Mouse (Mus musculus): ENCODE data around the gene Mfsd6l. TPM values are rescaled to one million over a fixed set of nuclear protein-coding genes. Genes with fewer than 3 reads are reported as not detected.

Gene Mfsd6l
- total and polyA plus RNA-seq, 2 experiments from 2014 or later = 0.08 TPM; not detected in 1

DNA sequence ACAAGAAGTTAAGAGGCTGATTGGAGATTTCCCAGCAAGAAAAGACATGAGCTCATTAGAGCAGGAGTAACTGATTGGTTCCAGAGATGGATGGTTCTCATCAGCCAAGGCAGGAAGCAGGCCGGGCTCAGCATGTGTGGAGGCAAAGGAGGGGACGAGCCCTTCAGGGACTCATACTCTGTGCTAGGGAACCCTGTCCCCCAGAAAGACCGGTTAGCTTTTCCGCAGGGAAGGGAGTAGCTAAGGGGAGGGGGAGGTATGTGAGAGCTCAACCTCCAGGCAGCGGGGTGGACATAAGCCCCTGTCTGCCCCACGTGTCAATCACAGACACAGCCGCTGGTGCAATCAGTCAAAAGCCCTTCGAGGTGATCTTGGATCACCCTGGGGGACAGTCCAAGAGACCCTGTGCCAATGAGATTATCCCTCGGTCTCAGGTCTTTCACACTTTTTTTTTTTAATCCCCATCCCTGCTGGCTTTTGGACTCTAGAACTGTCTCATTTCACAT lies 45.6 kb downstream of the Mfsd6l start:
- H3K9me3 ChIP-seq (replicated peaks; ENCODE audit: control insufficient read depth, low read length) = no peaks in the 10 kb centered on the region
- 23% methylated on average over 9 of the region's 9 CpGs for WGBS
- ATAC-seq (ENCODE audit: insufficient read depth, low read depth) (peak; percentile 32; the same call in 1 of the 2 replicates), DNase-seq (ENCODE audit: low spot score) (peak; percentile 13)
- no peaks in the 10 kb centered on the region for H3K36me3 ChIP-seq (replicated peaks; ENCODE audit: control insufficient read depth, insufficient read depth, low read length)
- H3K9ac ChIP-seq (replicated peaks; ENCODE audit: low read depth, low read length) = no peak overlapping the region
- peak overlapping the region; percentile 81 for H3K27ac ChIP-seq (ENCODE audit: low read depth)
- TF ChIP-seq EP300 (IDR thresholded peaks at IDR 0.05; ENCODE audit: low read depth) (no peak), CTCF (IDR thresholded peaks at IDR 0.05; ENCODE audit: low read depth) (no peak)
- no peaks in the 10 kb centered on the region for H3K27me3 ChIP-seq (ENCODE audit: control insufficient read depth, insufficient read depth, low read length)
- H3K4me3 ChIP-seq (ENCODE audit: low read depth, low read length) = no peak overlapping the region
- H3K4me2 ChIP-seq (ENCODE audit: low read depth, low read length) = no peak overlapping the region
- H3K4me1 ChIP-seq (ENCODE audit: control insufficient read depth, insufficient read depth) = peaks cover 30% of the 10 kb centered on the region

DNA sequence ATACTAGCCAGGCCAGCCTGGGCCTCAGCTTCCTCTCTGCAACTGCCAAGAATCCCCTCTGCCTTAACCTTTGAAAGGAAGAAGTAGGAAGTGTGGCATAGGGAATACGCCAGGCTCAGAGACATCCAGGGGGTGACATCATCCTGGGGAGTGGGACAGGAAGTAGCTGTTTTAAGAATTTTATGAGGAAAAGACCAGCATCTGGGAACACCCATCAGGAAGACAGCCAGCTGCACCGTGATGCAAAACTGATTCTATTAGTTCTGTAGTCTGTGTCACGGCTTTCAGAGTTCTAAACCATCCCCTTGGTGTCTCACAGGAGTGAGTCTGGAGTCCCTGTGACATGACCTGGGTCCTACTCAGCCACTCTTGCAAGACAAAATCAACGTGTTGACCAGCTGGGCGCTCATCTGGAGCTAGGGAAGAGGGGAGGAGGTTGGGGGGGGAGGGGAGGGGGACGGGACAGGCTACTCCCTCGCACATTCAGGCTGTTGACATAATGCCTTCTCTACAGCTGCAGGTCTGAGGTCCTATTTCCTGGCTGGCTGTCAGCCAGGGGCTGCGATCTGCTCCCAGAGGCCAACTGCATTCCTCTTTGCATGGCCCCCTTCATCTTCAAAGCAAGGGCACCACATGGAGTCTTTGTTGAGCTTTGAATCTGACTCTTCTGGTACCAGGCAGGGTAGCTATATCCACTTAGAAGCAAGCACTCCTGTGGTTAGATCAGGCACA lies 46.4 kb downstream of the Mfsd6l start:
- TF ChIP-seq CTCF (IDR thresholded peaks at IDR 0.05; ENCODE audit: low read depth) = no peak
- TF ChIP-seq EP300 (IDR thresholded peaks at IDR 0.05; ENCODE audit: low read depth) = peak; percentile 16; the same call in 1 of the 2 replicates
- Histone ChIP-seq H3K9me3 (replicated peaks; ENCODE audit: control insufficient read depth, low read length) (no peaks in the 10 kb centered on the region), H3K27me3 (ENCODE audit: control insufficient read depth, insufficient read depth, low read length) (no peaks in the 10 kb centered on the region), H3K27ac (ENCODE audit: low read depth) (peak overlapping the region; percentile 81), H3K4me2 (ENCODE audit: low read depth, low read length) (no peak overlapping the region), H3K9ac (replicated peaks; ENCODE audit: low read depth, low read length) (no peak overlapping the region), H3K4me1 (ENCODE audit: control insufficient read depth, insufficient read depth) (peaks cover 30% of the 10 kb centered on the region), H3K4me3 (ENCODE audit: low read depth, low read length) (no peak overlapping the region), H3K36me3 (replicated peaks; ENCODE audit: control insufficient read depth, insufficient read depth, low read length) (no peaks in the 10 kb centered on the region)
- WGBS = 12% methylated on average over 6 of the region's 8 CpGs
- DNase-seq (ENCODE audit: low spot score) = peak; percentile 81
- ATAC-seq (ENCODE audit: insufficient read depth, low read depth) = peak; percentile 78

DNA sequence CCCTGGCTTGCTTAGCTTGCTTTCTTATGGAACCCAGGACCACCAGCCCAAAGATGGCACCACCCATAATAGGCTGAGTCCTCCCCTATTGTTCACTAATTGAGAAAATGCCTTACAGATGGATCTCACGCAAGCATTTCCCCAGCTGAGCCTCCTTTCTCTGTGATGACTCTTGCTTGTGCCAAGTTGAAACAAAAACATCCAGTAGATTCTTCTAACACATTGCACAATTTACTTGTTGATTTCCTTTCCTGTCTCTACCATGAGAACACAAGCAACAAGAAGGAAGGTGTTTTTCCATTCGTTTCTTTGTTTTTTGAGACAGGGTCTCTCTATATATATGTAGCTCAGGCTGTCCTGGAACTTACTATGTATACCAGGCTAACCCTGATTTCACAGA lies 51.1 kb downstream of the Mfsd6l start:
- no peak overlapping the region for H3K4me2 ChIP-seq (ENCODE audit: low read depth, low read length)
- TF ChIP-seq EP300 (IDR thresholded peaks at IDR 0.05; ENCODE audit: low read depth) (no peak), CTCF (IDR thresholded peaks at IDR 0.05; ENCODE audit: low read depth) (no peak)
- no peak overlapping the region for H3K4me3 ChIP-seq (ENCODE audit: low read depth, low read length)
- no peak for DNase-seq (ENCODE audit: low spot score)
- H3K4me1 ChIP-seq (ENCODE audit: control insufficient read depth, insufficient read depth) = peaks cover 20% of the 10 kb centered on the region
- no peak overlapping the region for H3K27ac ChIP-seq (ENCODE audit: low read depth)
- no peaks in the 10 kb centered on the region for H3K36me3 ChIP-seq (replicated peaks; ENCODE audit: control insufficient read depth, insufficient read depth, low read length)
- 88% methylated on average over 2 of the region's 2 CpGs for WGBS
- H3K27me3 ChIP-seq (ENCODE audit: control insufficient read depth, insufficient read depth, low read length) = no peaks in the 10 kb centered on the region
- ATAC-seq (ENCODE audit: insufficient read depth, low read depth) = no peak
- no peak overlapping the region for H3K9ac ChIP-seq (replicated peaks; ENCODE audit: low read depth, low read length)
- H3K9me3 ChIP-seq (replicated peaks; ENCODE audit: control insufficient read depth, low read length) = no peaks in the 10 kb centered on the region

Other genes starting within 250 kb of the Mfsd6l start
- 117 and 136 TPM in 2 replicates for gene Ntn1, start 155.4 kb upstream of the Mfsd6l start, total RNA-seq (2014; rRNA removed; ENCODE audit: low replicate concordance)
- gene Ntn1, start 155.4 kb upstream of the Mfsd6l start, polyA plus RNA-seq (2015; fragmentation: Nextera tagmentation; extraction: Ambion mirVana) = 21.3 and 24.8 TPM in 2 replicates
- 1.5 and 2.0 TPM in 2 replicates for gene Pik3r5, start 124.1 kb upstream of the Mfsd6l start, total RNA-seq (2014; rRNA removed; ENCODE audit: low replicate concordance)
- gene Pik3r5, start 124.1 kb upstream of the Mfsd6l start, polyA plus RNA-seq (2015; fragmentation: Nextera tagmentation; extraction: Ambion mirVana) = 0.82 and 0.84 TPM in 2 replicates
- 5.4 and 8.8 TPM in 2 replicates for gene Pik3r6, start 53.2 kb upstream of the Mfsd6l start, total RNA-seq (2014; rRNA removed; ENCODE audit: low replicate concordance)
- 4.7 and 5.0 TPM in 2 replicates for gene Pik3r6, start 53.2 kb upstream of the Mfsd6l start, polyA plus RNA-seq (2015; fragmentation: Nextera tagmentation; extraction: Ambion mirVana)
- gene Ccdc42, start 30.8 kb downstream of the Mfsd6l start, total RNA-seq (2014; rRNA removed; ENCODE audit: low replicate concordance) = 1.4 TPM in 1 of 2 replicates, not detected in the other
- 0.45 and 0.55 TPM in 2 replicates for gene Ccdc42, start 30.8 kb downstream of the Mfsd6l start, polyA plus RNA-seq (2015; fragmentation: Nextera tagmentation; extraction: Ambion mirVana)
- gene Myh10, start 135.4 kb downstream of the Mfsd6l start, total RNA-seq (2014; rRNA removed; ENCODE audit: low replicate concordance) = 82.8 and 150 TPM in 2 replicates
- gene Myh10, start 135.4 kb downstream of the Mfsd6l start, polyA plus RNA-seq (2015; fragmentation: Nextera tagmentation; extraction: Ambion mirVana) = 34.9 and 39.5 TPM in 2 replicates

Data from heart, postnatal 0 days (tissue).